Mouse (Mus musculus) MEL (cell line): ENCODE results near the gene Ltbp2. TPM values are rescaled to one million over a fixed set of nuclear protein-coding genes. Genes with fewer than 3 reads are reported as not detected.

Experiments used
- DNase-seq: peaks from one replicate; pipeline ENCODE4 v3.0.0; 2011; ENCODE audit warnings: low read depth, low spot score
- H3K27ac ChIP-seq: 2 replicates; pipeline ENCODE4 v1.5.1; 2012; ENCODE audit warnings: low read depth, mild to moderate bottlenecking, control low read depth, low read length, moderate library complexity; ENCODE audit not compliant: control insufficient read depth
- H3K27me3 ChIP-seq, 2 experiments: fragments of 150-350 bp in 1 of 2; sonication (generic) in 1 of 2; 2 replicates each; pipeline ENCODE4 v1.6.1; 2012; ENCODE audit warnings: low read length in 2 of 2, mild to moderate bottlenecking in 2 of 2, improper control_type of control experiment in 1 of 2, moderate library complexity in 1 of 2; ENCODE audit not compliant: insufficient read depth in 2 of 2, control insufficient read depth in 1 of 2
- H3K36me3 ChIP-seq, 2 experiments: 2 replicates each; pipeline ENCODE4 v1.6.1; 2012 to 2014; ENCODE audit warnings: low read length in 2 of 2, improper control_type of control experiment in 1 of 2, inconsistent platforms in 1 of 2, mild to moderate bottlenecking in 1 of 2; ENCODE audit not compliant: insufficient read depth in 2 of 2, control insufficient read depth in 1 of 2
- H3K4me1 ChIP-seq, 2 experiments: fragments of 150-350 bp in 1 of 2; sonication (generic) in 1 of 2; 2 replicates each; pipeline ENCODE4 v1.6.1; 2012; ENCODE audit warnings: low read length in 2 of 2, improper control_type of control experiment in 1 of 2, mild to moderate bottlenecking in 1 of 2; ENCODE audit not compliant: insufficient read depth in 2 of 2, control insufficient read depth in 1 of 2
- H3K4me3 ChIP-seq, 2 experiments: fragments of 150-350 bp in 1 of 2; sonication (generic) in 1 of 2; 2 replicates each; pipeline ENCODE4 v1.5.1; 2012; ENCODE audit warnings: low read depth in 2 of 2, low read length in 2 of 2, mild to moderate bottlenecking in 2 of 2, moderate library complexity in 2 of 2, control low read depth in 1 of 2, improper control_type of control experiment in 1 of 2; ENCODE audit not compliant: control insufficient read depth in 1 of 2, insufficient read depth in 1 of 2
- H3K79me2 ChIP-seq: 2 replicates; pipeline ENCODE4 v1.6.1; 2012; ENCODE audit warnings: mild to moderate bottlenecking, low read length, moderate library complexity; ENCODE audit not compliant: control insufficient read depth, poor library complexity, insufficient read depth
- H3K9ac ChIP-seq: 2 replicates; pipeline ENCODE4 v1.6.1; 2012; ENCODE audit warnings: low read depth, mild to moderate bottlenecking, control low read depth, low read length, moderate library complexity; ENCODE audit not compliant: control insufficient read depth, poor library complexity, severe bottlenecking
- H3K9me3 ChIP-seq: fragments of 150-350 bp; sonication (generic); replicated peaks from 2 replicates; pipeline ENCODE4 v1.6.1; 2012; ENCODE audit warnings: mild to moderate bottlenecking, low read length, improper control_type of control experiment, moderate library complexity; ENCODE audit not compliant: insufficient read depth
- E2F4 ChIP-seq: IDR thresholded peaks from 2 replicates; pipeline ENCODE4 v1.6.1; 2011; ENCODE audit warnings: low read depth, low read length, improper control_type of control experiment, borderline replicate concordance
- EP300 ChIP-seq, 2 experiments: IDR thresholded peaks; 2 replicates each; pipeline ENCODE4 v1.6.1; 2011; ENCODE audit warnings: improper control_type of control experiment in 2 of 2, low read length in 2 of 2, low read depth in 1 of 2, mild to moderate bottlenecking in 1 of 2
- ETS1 ChIP-seq: IDR thresholded peaks from 2 replicates; pipeline ENCODE4 v1.6.1; 2012; ENCODE audit warnings: low read depth, mild to moderate bottlenecking, inconsistent platforms, low read length, improper control_type of control experiment, moderate library complexity
- HCFC1 ChIP-seq: IDR thresholded peaks from 2 replicates; pipeline ENCODE4 v1.6.1; 2012; ENCODE audit warnings: low read depth, mild to moderate bottlenecking, inconsistent platforms, low read length, improper control_type of control experiment, moderate library complexity
- KAT2A ChIP-seq: conservative IDR thresholded peaks from 2 replicates; pipeline ENCODE4 v1.6.1; 2012; ENCODE audit warnings: low read depth, low read length, improper control_type of control experiment, inconsistent platforms
- MAX ChIP-seq: IDR thresholded peaks from 2 replicates; pipeline ENCODE4 v1.6.1; 2011; ENCODE audit warnings: low read length, improper control_type of control experiment
- MEF2A ChIP-seq: IDR thresholded peaks from 2 replicates; pipeline ENCODE4 v1.6.1; 2014; ENCODE audit warnings: low read depth, mild to moderate bottlenecking, inconsistent platforms, low read length, improper control_type of control experiment; ENCODE audit not compliant: poor library complexity, insufficient replicate concordance, severe bottlenecking; ENCODE audit errors: extremely low read depth
- MYB ChIP-seq: IDR thresholded peaks from 2 replicates; pipeline ENCODE4 v1.6.1; 2011; ENCODE audit warnings: mild to moderate bottlenecking, low read depth, low read length, improper control_type of control experiment
- NELFE ChIP-seq: IDR thresholded peaks from 2 replicates; pipeline ENCODE4 v1.6.1; 2011; ENCODE audit warnings: low read depth, low read length, improper control_type of control experiment
- NRF1 ChIP-seq: IDR thresholded peaks from 2 replicates; pipeline ENCODE4 v1.6.1; 2014; ENCODE audit warnings: low read depth, mild to moderate bottlenecking, inconsistent platforms, low read length, improper control_type of control experiment, moderate library complexity; ENCODE audit not compliant: poor library complexity, insufficient read depth, severe bottlenecking
- POLR2A ChIP-seq, 2 experiments: IDR thresholded peaks; 2 replicates each; pipeline ENCODE4 v1.6.1; 2011 to 2012; ENCODE audit warnings: low read length in 2 of 2, mild to moderate bottlenecking in 2 of 2, control low read depth in 1 of 2, improper control_type of control experiment in 1 of 2, low read depth in 1 of 2, moderate library complexity in 1 of 2; ENCODE audit not compliant: control insufficient read depth in 1 of 2, insufficient read depth in 1 of 2, poor library complexity in 1 of 2
- RAD21 ChIP-seq: IDR thresholded peaks from 2 replicates; pipeline ENCODE4 v1.6.1; 2011; ENCODE audit warnings: mild to moderate bottlenecking, low read depth, low read length, improper control_type of control experiment
- RCOR1 ChIP-seq: IDR thresholded peaks from 2 replicates; pipeline ENCODE4 v1.6.1; 2012; ENCODE audit warnings: low read depth, mild to moderate bottlenecking, inconsistent platforms, low read length, improper control_type of control experiment
- SIN3A ChIP-seq: IDR thresholded peaks from 2 replicates; pipeline ENCODE4 v1.6.1; 2012; ENCODE audit warnings: low read length, improper control_type of control experiment, inconsistent platforms
- SMC3 ChIP-seq: IDR thresholded peaks from 2 replicates; pipeline ENCODE4 v1.6.1; 2011; ENCODE audit warnings: low read depth, low read length, improper control_type of control experiment
- TAL1 ChIP-seq: IDR thresholded peaks from 2 replicates; pipeline ENCODE4 v1.6.1; 2012; ENCODE audit warnings: mild to moderate bottlenecking, inconsistent platforms, low read length, moderate library complexity, mixed read lengths
- TBP ChIP-seq: IDR thresholded peaks from 2 replicates; pipeline ENCODE4 v1.8.0; 2011; ENCODE audit warnings: low read depth, low read length, improper control_type of control experiment
- UBTF ChIP-seq: IDR thresholded peaks from 2 replicates; pipeline ENCODE4 v1.6.1; 2012; ENCODE audit warnings: low read depth, mild to moderate bottlenecking, inconsistent platforms, low read length, improper control_type of control experiment, moderate library complexity, borderline replicate concordance; ENCODE audit not compliant: insufficient read depth
- polyA plus RNA-seq, 2 experiments: library from polyadenylated mRNA; stranded (reverse) in 1 of 2; unstranded in 1 of 2; fragments of >175 nt in 1 of 2; fragments of >200 nt in 1 of 2; gene quantifications; 2 replicates each; pipeline versions ENCODE4 v1.2.1 to v1.2.4; 2012; ENCODE audit warnings: low replicate concordance in 2 of 2, low read depth in 1 of 2; ENCODE audit not compliant: insufficient read length in 2 of 2, insufficient read depth in 1 of 2, missing spikeins in 1 of 2
- total RNA-seq: library from RNA; depleted of rRNA; stranded (reverse); fragments of 300-350 nt; gene quantifications from 2 replicates; pipeline ENCODE4 v1.2.3, GENCODE M21; 2012

Gene Ltbp2
- total and polyA plus RNA-seq, 3 experiments, result 0.01 to 0.08 TPM; not detected in 1

DNA sequence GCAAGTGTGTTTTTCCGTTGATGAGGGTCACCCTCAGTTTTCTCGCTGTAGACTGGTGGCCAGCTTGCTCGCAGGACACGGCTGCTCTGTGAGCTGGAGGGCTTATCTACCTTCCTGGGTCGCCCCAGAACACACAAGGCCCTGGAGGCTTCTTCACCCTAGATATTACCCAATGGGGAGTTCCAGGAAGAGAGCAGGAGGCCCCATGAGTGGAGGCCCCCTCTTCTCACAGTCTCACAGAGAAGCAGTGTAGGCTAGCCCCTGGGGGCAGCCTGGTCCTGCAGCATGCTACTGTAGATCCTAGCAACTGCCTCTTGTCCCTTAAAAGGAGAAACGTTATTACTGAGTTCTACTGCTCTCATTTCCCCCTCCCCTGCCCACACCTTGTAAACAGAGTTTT is 28.4 kb downstream of the Ltbp2 start:
- Histone ChIP-seq H3K9me3 (no peaks in the 10 kb centered on the region), H3K36me3 (no peaks in the 10 kb centered on the region), H3K27me3 (peaks cover 0 to 1% of the 10 kb centered on the region in 2 experiments; a peak in 3 of 4 replicates), H3K4me3 (no peak overlapping the region), H3K4me1 (peaks cover 0 to 3% of the 10 kb centered on the region in 2 experiments; a peak in 1 of 4 replicates), H3K9ac (no peak overlapping the region), H3K27ac (no peak overlapping the region), H3K79me2 (no peaks in the 10 kb centered on the region)
- TF ChIP-seq SMC3 (no peak), TAL1 (no peak), RAD21 (no peak), HCFC1 (no peak), MEF2A (no peak), TBP (no peak), ETS1 (no peak), MYB (no peak), EP300 (IDR thresholded peaks at IDR 0.05; ENCODE audit: low read depth in 1 of 2, low read length in 2 of 2) (no peak), UBTF (no peak)
- DNase-seq, result no peak

DNA sequence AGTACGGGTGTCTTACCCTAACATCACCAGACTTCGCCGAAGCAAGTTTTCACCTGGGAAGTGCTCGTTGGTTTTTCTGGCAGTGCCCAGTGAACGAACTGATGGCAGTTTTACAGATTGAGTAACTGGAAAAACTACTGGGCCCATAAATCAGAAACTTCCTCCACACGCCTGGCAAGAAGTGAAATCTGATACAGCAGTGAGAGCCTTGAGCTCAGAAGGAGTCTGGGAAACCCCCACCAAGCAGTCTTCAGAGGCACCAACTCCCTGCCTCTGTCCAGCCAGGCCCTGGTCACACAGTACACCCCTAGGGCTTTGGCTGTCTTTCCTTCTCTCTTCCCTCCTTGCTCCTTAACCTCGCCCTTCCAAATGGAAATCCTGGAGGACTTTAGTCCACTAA is 28.9 kb downstream of the Ltbp2 start:
- Histone ChIP-seq H3K27ac (no peak overlapping the region), H3K79me2 (no peaks in the 10 kb centered on the region), H3K27me3 (peaks cover 0 to 1% of the 10 kb centered on the region in 2 experiments; a peak in 3 of 4 replicates), H3K4me3 (no peak overlapping the region), H3K9ac (no peak overlapping the region), H3K36me3 (no peaks in the 10 kb centered on the region), H3K9me3 (no peaks in the 10 kb centered on the region), H3K4me1 (peaks cover 0 to 3% of the 10 kb centered on the region in 2 experiments; a peak in 1 of 4 replicates)
- no peak for DNase-seq
- TF ChIP-seq POLR2A (IDR thresholded peaks at IDR 0.05; ENCODE audit: control insufficient read depth in 1 of 2, insufficient read depth in 1 of 2, low read depth in 1 of 2, low read length in 2 of 2, poor library complexity in 1 of 2) (no peak), RCOR1 (0 out of 2 replicates have a peak, but pooled peaks have one; percentile 17)
- TF ChIP-seq, all 39 proteins: peak for 1

DNA sequence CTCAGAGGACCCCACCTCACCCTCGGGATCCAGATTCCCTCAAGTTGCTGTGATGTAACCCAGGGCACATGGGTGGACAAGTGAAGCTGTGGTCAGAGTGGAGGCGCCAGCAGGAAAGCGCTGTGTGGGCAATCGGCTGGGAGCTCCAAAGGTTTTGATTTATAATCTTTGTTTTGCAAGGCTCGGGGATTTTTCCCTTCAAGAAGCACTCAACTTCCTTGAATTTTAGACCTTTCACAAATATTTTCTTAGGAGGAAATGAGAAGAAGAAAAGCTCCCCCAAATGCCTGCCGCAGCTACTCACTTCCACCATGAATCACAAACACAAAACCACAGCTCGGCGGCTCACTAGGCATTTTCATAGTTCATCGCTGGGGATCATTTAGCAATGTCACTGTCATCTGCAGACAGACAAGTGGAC is 29.7 kb downstream of the Ltbp2 start:
- Histone ChIP-seq H3K4me1 (peaks cover 0 to 3% of the 10 kb centered on the region in 2 experiments; a peak in 1 of 4 replicates), H3K9ac (no peak overlapping the region), H3K27me3 (peaks cover 0 to 1% of the 10 kb centered on the region in 2 experiments; a peak in 3 of 4 replicates), H3K9me3 (no peaks in the 10 kb centered on the region), H3K4me3 (no peak overlapping the region), H3K79me2 (no peaks in the 10 kb centered on the region), H3K27ac (no peak overlapping the region), H3K36me3 (no peaks in the 10 kb centered on the region)
- TF ChIP-seq E2F4 (no peak), NELFE (no peak), MAX (no peak), KAT2A (no peak), SIN3A (no peak), NRF1 (no peak)
- no peak for DNase-seq
